Mouse (Mus musculus): ENCODE data around the gene Rhot2.

Gene Rhot2

GRCm38 (mm10) chr17:25796211-25796771 lies 48.4 kb downstream of the Rhot2 start:
- no peak for DNase-seq (ENCODE audit: low spot score in 2 of 2)

DNA sequence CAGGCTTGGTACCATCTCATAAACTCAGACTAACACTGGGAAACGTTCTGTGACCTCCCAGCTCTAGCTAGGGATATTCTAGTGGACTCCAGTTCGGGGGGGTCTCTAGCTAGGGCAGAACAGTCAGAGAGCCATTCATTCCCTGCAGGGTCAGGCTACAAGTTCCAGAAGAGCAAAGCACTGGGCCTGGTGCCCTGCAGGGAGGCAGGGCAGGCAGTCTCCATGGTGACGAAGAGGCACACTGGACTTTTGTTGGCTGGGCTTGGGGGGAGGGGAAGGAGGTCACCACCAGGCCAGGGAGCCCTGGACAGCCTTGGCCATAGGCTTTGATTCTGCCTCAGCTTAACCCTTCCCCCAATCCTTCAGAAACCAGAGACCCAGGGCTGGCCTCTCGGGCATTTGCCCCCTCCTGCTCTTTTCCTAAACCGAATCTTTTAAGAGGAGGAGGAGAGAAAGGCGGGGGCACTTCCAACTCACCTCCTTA lies 49.0 kb downstream of the Rhot2 start, which contains the start of gene AC134908.4:
AC134908.4 (minus strand) TSS at position 51 of the 484 bp plus-strand sequence.
- no peak for DNase-seq (ENCODE audit: low spot score in 2 of 2)

DNA sequence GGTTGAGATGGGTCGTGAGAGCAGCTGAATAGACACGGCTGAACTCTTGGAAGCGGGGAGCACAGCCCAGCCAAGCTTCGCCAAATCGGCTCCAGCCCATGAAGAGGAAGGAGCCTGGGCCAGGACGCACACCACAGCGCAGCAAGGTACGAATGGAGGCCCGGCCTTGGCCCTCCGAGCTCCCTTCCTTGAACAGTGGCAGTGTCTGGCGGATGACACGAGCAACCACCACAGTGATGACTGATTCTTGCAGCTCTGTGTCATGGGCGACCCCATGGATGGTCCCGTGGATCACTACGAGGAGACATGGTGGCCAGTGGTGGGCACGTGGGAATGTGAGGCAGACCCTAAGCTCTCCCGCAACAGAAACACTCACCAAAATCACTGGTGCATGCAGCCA lies 49.7 kb downstream of the Rhot2 start:
- no peak for DNase-seq (ENCODE audit: low spot score in 2 of 2)

GRCm38 (mm10) chr17:25794197-25794596 lies 50.5 kb downstream of the Rhot2 start:
- no peak for DNase-seq (ENCODE audit: low spot score in 2 of 2)

DNA sequence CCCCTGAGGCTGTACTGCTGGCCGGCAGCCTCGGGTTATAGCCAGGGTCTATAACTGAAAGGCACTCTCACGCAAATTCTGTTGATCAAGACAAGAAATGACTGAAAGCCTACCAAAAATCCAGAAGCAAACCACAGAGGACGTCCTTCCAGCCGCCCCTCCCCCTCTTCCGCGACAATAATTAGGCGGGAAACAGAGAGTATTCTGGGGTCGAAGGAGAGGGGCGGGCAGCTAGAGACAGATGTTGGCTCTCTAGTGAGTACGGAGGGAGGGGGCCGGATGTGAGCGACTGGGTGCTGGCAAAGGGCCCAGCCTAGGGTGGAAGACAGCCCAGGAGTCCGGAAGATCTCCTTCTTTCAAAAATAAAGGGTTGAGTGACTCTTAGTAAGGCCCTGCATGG lies 52.0 kb downstream of the Rhot2 start, which contains the start of gene Fam173a:
Fam173a (minus strand) TSS at position 287 of the 400 bp plus-strand sequence.
- peak; percentile 69 to 77 for DNase-seq (ENCODE audit: low spot score in 2 of 2)

DNA sequence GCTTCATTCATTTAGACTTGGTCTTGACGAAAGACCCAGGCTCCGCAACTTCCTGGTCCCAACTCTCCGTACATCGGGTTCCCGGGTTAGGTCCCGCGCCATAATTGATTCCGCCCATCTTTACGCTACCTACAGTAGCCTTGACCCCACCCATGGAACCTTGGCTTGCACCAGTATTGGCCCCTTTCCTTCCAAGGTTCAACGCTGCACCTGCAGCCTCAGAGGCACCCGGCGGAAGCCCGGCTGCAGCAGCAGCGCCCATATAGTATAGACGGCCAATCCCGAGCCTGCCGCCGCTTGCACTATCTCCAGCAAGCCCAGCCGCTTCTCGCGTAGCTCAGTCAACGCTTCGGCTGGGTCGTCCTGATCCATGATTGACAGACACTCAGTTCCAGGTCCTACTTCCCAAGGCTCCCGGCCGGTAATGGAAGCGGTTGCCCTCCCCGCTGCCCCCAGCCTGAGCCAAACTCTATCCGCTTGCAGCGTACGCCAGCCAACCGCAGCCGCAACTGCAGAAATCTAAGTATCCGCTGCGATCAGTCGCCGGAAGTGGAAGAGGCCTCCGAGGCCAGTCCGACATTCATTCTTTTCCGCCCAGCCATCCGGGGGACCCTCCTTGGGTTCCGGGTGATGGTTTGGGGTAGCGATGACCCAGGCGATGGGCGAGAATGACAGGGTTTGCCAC lies 52.7 kb downstream of the Rhot2 start:
- DNase-seq (ENCODE audit: low spot score in 2 of 2), result peak; percentile 74 to 79

DNA sequence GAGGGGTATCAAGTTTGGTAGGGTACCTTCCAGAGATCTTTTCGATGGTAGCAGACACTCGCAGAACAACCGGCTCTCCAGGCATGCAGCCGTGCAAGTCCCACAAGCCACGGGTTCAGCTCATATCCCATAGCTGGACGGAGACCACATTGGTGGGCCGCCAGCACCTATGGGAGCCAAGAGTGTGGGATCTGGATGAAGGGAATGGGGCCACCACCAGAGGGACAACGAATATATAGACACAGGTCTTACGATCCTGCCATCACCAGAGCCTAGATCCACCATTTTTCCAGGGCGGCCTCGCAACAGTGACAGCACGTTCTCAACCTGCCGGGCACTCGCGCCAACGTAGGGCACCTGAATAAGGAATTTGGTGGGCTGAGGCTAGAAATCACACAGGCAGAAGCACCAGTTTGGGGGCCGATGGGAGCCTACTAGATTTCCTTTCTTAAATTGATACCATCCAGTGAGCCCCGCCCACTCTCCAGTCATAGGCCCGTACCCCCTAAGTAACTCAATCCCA lies 53.3 kb downstream of the Rhot2 start:
- no peak for DNase-seq (ENCODE audit: low spot score in 2 of 2)

Measured in frontal cortex, postnatal 14 days (tissue).